Mouse (Mus musculus) heart, postnatal 0 days (tissue): ENCODE measurements at regions not wholly inside any gene's neighbourhood (a gene's known extent, or its start where the extent isn't known, plus 50 kb on each side); places are given as distances from the start of the nearest gene placed in this dataset.

Source experiments
- CTCF ChIP-seq: IDR thresholded peaks from 2 replicates; pipeline ENCODE4 v1.5.1; 2016; ENCODE audit warnings: antibody characterized with exemption, control low read depth, low read depth
- EP300 ChIP-seq: IDR thresholded peaks from 2 replicates; pipeline ENCODE4 v1.6.1; 2016; ENCODE audit warnings: antibody characterized with exemption, low read depth

DNA sequence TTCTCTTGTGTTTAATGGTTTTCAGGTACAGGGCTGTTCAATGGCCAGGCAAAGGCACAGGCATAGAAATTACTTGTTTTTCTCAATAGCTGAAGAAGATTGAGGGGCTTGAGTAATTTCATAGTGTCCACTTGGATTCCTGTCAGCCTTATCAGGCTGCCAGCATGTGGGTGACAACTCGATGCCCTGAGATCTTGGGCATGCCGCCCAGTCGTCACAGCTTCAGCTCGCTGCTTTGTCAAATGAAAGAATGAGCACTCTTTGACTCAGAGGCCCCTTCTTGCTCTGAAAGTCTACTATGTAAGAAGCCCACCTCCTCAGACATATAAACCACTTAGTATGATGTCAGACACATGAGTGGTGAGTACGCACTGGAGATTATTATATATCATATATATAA lies 272.6 kb downstream of the Rwdd3 start:
- TF ChIP-seq CTCF, result no peak
- TF ChIP-seq EP300, result no peak
